Mouse (Mus musculus) heart, postnatal 4 days (tissue): ENCODE measurements around the gene Slc39a9. TPM values are rescaled to one million over a fixed set of nuclear protein-coding genes. Genes with fewer than 3 reads are reported as not detected.

ENCODE experiments used
- DNase-seq: peaks from one replicate; pipeline ENCODE4 v3.0.0; 2021
- total RNA-seq, 2 experiments: library from RNA; stranded (reverse); gene quantifications; 2 replicates each; pipeline ENCODE4 v1.2.3; 2021

Gene Slc39a9
- total RNA-seq, 2 experiments from 2014 or later, result 25.0 to 28.8 TPM

- no peak for DNase-seq
These were observed 76.8 kb downstream of the Slc39a9 start for GRCm38 (mm10) chr12:80720507-80720906.

- no peak for DNase-seq
These were observed 77.8 kb downstream of the Slc39a9 start for GRCm38 (mm10) chr12:80721458-80721857.

- DNase-seq, result peak; percentile 89
These were observed 81.3 kb downstream of the Slc39a9 start for GRCm38 (mm10) chr12:80724853-80725559.

DNA sequence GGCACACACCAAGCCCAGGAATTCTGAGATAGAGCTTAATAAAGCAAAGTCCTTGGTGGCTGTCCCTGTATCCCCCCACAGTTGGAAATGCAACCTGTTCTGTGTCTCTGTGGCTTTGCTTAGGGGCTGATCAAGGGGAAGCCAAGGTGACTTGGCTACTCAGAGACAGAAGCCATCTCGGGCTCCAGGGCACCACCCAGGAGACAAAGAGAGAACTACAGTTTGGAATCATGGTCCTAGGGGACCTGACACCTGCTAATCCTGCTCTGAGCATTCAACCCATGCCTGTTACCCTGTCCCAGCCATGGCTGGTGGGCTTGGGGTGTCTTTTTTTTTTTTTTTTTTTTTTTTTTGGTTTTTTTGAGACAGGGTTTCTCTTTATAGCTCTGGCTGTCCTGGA is 84.5 kb downstream of the Slc39a9 start:
- DNase-seq, result no peak

DNA sequence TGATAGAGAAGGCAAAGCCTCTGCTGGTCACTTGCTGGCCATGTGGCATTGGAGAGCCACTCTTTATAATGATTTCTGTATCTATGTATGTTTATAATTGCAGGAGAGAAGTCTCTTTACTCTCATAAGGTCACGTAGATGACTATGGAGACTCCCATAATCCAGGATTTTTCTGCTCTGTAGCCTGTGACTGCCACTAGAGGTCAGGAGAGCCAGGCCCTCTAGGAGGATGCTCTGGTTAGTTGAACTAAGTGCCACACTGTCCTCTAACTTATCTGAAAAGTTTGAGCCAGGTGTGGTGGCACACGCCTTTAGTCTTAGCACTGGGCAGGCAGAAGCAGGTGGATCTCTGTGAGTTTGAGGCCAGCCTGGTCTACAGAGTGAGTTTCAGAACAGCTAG is 85.1 kb downstream of the Slc39a9 start:
- DNase-seq, result peak; percentile 23

DNA sequence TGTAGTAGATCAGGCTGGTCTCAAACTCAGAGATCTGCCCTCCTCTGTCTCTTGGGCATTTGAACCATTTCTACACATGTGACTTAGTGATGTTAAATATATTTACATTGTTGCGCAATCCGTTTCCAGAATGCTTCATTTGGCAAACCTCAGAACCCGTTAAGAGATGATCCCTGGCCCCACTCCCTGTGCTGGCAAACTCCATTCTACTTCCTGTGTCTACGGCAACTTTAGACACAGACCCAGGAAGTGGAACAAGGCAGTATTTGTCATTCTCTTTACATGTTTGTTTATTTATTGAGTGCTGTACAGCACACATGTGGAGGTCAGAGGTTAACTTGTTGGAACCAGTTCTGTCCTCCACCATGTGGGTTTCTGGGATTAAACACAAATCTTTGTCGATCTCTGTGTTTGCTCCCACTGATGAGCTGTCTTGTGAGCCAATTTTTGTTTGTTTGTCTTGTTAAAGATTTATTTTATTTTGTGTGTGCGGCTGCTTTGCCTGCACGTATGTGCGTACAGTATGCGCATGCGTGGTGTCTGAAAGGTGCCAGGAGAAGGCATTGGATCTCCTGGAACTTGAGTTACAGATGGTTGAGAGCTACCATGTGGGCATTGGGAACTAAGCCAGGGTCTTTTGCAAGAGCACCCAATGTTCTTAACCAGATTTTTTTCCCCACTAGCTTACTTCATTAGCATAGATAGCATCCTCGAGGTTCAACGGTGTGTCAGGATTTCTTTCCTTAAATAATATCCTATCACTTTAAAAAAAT is 86.3 kb downstream of the Slc39a9 start:
- DNase-seq, result no peak

- peak; percentile 74 for DNase-seq
These were observed 86.9 kb downstream of the Slc39a9 start for GRCm38 (mm10) chr12:80730567-80730966.

Other genes with a start within 250 kb of the Slc39a9 start
- 10 to 100 TPM; 36.3 to 37.3 TPM for gene Dcaf5, start 207.3 kb upstream of the Slc39a9 start, total RNA-seq
- gene Exd2, start 180.8 kb upstream of the Slc39a9 start, total RNA-seq, result 10 to 100 TPM; 10.0 to 10.9 TPM
- 10 to 100 TPM; 15.7 to 17.8 TPM for gene Galnt16, start 125.6 kb upstream of the Slc39a9 start, total RNA-seq
- 10 to 100 TPM; 78.2 to 86.6 TPM for gene Erh, start 458 bp downstream of the Slc39a9 start, total RNA-seq
- 1 to 10 TPM in 1 of 2 experiments, under 1 TPM in 1; 0.29 to 1.1 TPM for gene Plekhd1, start 48.7 kb downstream of the Slc39a9 start, total RNA-seq
- under 1 TPM; 0.05 to 0.10 TPM for gene Ccdc177, start 116.8 kb downstream of the Slc39a9 start, total RNA-seq
- 10 to 100 TPM; 46.3 to 49.6 TPM for gene Susd6, start 146.6 kb downstream of the Slc39a9 start, total RNA-seq